Mouse (Mus musculus) retina, postnatal 7 days (tissue): ENCODE data around the gene Dspp.

Experiments used
- DNase-seq: peaks from one replicate; pipeline ENCODE4 v3.0.0-alpha.2; 2012; ENCODE audit warnings: low read depth, low spot score

Dspp gene

GRCm38 (mm10) chr5:104201153-104201950 is 30.8 kb downstream of the Dspp start:
- no peak for DNase-seq

GRCm38 (mm10) chr5:104202351-104202750 is 31.8 kb downstream of the Dspp start, which contains the start of gene Dmp1:
Gene Dmp1, plus strand, starts transcription at chr5:104202613.
- DNase-seq = no peak

GRCm38 (mm10) chr5:104212531-104212930 is 42.0 kb downstream of the Dspp start:
- DNase-seq = no peak

- DNase-seq = peak; percentile 25
These were observed 48.4 kb downstream of the Dspp start for GRCm38 (mm10) chr5:104218926-104219325.

GRCm38 (mm10) chr5:104224299-104224698 is 53.8 kb downstream of the Dspp start:
- no peak for DNase-seq

GRCm38 (mm10) chr5:104224750-104225149 is 54.2 kb downstream of the Dspp start:
- no peak for DNase-seq

GRCm38 (mm10) chr5:104228497-104228896 is 58.0 kb downstream of the Dspp start:
- no peak for DNase-seq
